Mouse (Mus musculus) c-Kit-negative CD71-positive TER-119-positive erythroid progenitor cells, embryonic 14.5 days (primary cell): ENCODE data around the gene Zbtb16.

Source experiments
- DNase-seq: peaks from one replicate; pipeline ENCODE4 v3.0.0-alpha.2; 2013; ENCODE audit warnings: low read depth, low spot score

Zbtb16 gene

DNA sequence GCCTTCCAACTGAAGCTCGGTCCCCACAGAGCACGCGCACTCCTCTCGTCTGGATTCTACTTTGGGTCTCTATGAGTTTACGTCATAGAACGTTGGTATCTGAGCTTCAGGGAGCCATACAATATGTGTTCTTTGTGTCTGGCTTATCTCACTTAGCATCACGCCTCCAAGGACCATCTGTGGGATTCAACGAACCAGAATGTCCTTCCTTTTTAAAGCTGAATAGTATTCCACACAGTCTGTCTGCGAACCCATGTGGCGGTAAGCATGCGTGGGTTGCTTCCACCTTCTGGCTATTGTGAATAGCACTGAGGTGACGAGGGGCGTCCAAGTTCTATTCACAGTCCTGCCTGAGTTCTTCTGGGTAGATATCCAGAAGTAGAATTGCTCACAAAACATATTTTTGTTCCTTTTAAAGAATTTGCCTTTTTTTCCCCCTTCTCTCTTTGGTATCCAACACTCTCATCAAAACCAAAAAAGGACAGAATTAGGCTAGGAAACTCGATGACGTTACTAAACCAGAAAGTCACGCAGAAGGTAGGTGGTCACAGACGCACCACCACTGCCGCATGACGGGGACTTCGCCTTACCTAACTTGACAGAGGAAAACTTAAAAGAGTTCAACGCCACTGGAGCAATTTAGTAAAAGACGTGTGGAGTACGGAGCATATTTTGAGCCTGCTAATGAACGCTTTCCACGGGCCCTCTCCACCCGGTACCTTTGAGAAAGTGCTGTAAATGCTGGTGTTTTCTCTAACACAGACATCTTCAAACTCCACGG is 32.4 kb downstream of the Zbtb16 start:
- DNase-seq = no peak

- no peak for DNase-seq
These were observed 33.6 kb downstream of the Zbtb16 start for GRCm38 (mm10) chr9:48802374-48802773.

DNA sequence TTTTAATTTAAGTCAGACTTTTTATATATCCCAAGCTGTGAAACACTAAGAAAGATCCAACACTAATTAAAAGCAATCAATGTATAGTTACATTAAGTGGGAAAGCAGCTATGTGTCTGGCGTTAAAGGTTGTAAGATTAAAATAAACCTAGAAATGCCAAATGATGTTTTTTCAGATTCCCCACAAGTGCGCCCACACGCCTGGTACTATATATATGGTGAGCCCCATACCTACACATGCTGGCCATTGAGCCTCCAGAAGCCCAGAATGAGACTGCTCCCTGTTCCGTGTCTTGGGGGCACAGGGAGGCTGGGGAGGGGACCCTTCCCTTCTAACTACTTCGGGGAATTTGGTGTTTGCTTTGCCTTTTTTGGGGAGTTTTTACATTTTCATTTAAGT is 34.7 kb downstream of the Zbtb16 start:
- DNase-seq = no peak

DNA sequence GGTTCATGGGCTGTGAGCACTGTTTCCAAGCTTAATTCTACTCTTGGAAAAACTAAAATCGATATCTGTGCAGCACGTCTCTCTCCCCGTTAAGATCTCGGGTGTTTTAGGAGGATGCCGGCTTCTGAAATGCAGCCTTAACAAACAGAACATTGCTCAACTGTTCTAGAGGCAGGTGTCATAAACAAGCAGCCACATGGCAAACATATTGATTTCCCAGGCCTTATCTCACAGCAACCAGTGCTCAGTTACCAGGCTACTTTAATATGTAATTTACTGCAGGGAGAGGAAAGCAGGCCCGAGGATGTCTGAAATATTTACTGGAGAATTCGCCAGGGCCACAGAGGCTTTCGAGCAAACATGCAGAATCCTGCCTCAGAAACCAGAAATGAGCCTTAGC is 35.4 kb downstream of the Zbtb16 start:
- no peak for DNase-seq

GRCm38 (mm10) chr9:48798044-48798443 is 38.0 kb downstream of the Zbtb16 start:
- no peak for DNase-seq

GRCm38 (mm10) chr9:48796267-48796822 is 39.7 kb downstream of the Zbtb16 start:
- no peak for DNase-seq

DNA sequence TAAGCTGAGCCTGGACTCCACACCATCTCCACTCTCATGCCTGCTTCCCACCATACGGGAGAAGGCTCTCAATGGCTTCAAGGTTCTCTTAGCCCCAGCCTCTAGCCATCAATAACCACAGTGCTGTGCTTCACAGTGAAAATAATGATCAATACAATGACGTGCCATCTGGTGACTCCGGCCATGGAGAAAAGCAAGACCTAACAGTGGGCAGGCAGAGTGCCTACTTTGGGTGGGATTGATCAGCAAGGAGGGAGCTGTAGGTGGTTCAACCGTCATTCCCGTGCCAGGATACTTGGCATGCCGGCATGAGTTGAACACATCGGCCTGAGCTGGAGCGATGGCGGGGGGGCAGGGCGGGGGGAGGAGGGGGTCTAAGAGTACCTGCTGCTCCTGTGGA is 40.3 kb downstream of the Zbtb16 start:
- DNase-seq = no peak

- DNase-seq = no peak
These were observed 40.9 kb downstream of the Zbtb16 start for GRCm38 (mm10) chr9:48795095-48795494.

DNA sequence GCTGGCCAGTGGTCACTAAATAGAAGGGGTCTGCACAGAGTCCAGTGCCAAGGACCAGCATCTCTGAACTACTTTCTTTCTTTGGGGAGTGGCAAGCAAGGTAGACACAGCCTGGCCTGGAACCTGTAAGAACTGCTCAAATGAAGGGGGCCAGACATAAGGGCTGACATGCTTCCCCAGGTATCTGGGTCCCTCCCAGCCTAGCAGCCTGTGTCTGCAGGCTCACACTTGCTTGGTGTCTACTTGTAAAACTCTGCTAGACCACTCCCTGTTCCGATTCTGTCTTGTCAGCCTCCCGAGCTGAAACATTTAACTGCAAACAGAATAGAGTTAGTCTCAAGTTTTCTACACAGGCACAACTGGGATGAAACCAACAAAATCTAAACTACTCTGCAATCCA is 41.6 kb downstream of the Zbtb16 start:
- DNase-seq = no peak

GRCm38 (mm10) chr9:48793638-48794188 is 42.3 kb downstream of the Zbtb16 start:
- no peak for DNase-seq

DNA sequence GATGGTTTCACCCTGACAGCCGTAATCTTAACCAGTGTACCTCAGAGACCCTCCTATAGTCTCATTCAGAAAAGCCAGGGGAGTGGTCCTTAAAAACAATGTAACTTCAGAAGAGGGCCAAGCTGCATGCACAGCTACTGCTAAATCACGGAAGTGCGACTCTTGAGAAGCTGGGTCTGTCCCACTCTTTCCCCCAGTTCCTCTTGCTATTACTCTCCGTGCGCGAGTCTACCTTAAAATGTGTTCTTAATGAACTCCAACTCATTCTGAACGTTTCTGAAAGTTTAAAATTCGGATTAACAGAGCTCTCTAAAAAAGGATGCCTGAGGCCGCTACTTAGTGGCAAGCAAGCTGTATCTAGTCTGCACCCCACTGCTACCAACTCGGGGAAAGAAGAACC is 45.4 kb downstream of the Zbtb16 start:
- no peak for DNase-seq

GRCm38 (mm10) chr9:48787906-48788410 is 48.1 kb downstream of the Zbtb16 start:
- no peak for DNase-seq

GRCm38 (mm10) chr9:48787321-48787720 is 48.7 kb downstream of the Zbtb16 start:
- no peak for DNase-seq

- DNase-seq = no peak
These were observed 49.2 kb downstream of the Zbtb16 start for GRCm38 (mm10) chr9:48786814-48787213.

DNA sequence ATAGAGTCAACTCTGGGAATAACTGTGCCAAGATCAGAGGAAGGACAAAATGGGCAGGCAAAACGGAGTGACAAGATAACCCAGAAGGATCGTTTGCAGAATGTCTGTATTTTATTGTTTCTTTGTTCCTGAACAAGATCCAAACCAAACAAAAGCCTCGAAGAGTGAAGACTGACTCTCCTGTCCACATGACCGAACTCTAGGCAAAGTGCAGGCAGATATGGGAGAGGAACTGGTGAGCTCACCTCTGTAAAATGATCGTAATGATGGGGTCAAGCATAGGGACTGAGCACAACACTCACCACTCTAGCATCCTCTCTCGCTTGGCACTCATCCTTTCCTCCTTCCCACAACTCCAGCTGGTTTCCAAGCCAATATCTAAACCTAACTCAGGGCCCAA is 51.1 kb downstream of the Zbtb16 start:
- no peak for DNase-seq

DNA sequence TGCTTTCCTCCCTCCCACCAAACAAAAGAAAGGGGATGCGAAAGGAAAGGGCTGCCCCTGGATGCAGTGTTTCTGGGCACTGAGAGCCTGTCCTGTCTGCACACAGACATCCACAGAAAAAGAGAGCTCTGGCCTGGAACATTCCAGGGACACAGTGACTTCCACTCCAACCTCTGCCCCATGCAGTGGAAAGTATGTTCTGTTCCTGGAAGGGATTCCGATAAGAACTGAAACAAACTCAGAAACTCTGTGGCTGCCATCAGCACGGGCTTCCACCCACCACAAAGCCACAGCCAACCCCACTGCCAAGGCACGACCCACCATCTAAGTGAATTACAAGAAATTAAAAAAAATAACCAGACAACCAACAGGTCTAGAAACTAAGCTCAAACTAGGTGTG is 52.7 kb downstream of the Zbtb16 start:
- no peak for DNase-seq

DNA sequence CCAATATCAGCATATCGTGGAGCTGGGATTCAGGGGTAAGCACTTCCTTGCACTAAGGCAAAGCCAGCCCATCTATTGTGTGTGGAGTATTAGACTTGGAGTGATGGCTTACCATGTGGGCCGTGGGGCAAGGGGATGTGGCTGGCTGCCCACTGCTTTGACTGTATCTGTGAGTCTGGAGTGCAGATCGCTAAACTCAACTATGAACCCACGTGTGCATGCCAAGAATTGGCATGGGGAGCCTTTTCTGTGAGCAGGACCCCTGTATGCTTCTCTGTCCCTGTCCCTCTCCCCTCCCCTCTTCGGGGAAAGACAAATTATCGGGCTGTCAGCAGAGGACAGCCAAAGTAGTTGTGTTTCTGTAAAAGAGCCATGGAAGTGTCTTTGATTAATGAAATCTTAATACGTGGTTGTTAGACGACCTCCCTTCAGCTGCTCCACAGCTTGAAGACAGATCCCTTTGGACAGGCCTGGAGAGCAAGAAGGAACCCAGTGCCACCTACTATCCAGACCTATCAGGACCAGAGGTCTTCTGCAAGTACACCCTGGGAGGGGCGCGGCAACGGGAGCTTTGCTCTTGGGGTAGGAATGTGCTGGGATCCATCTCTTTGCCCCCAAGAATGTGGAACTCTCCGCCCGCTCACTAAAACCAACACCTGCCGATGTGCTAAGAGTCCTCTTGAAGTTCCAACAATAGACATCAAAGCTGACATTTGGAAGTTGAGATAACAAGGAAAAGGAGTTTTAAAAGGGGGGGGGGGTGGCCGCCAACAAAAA is 53.5 kb downstream of the Zbtb16 start:
- no peak for DNase-seq

DNA sequence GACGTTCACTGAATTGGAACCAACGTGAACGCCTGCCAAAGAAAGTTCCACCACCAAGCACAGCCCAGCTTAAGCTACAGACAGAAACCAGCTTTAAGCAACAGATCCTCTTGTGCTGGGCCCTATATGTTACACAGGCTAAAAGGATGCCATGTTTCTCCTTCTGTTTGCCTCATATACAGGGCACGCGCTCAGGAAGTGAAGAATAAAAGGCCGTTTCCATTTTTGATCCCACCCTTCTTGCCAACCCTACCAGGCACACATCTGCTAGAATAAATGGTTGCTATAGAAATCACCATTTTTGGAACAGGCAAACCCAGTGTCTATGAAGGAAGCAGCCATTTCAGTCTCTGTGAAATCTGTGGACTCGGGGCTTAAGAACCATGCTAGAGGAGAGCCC is 59.8 kb downstream of the Zbtb16 start:
- DNase-seq = no peak

GRCm38 (mm10) chr9:48775561-48775960 is 60.5 kb downstream of the Zbtb16 start:
- no peak for DNase-seq

DNA sequence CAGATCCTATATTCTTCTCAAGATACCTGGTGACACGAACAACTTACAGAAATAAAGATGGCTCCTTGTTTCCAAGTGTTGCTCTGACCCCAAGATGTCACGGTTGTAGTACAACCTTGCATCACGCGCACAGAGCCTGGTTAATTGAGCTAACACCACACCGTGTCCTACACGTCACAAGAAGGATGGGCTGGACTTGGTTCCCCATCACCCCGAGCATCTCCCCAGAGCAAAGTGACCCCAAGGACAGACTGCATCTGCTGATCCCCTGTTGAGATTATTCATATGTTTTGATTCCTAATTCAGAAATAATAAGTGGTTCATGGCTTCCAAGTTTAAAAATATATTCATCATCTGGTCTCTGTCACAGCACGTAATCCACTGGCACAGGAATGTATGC is 62.3 kb downstream of the Zbtb16 start:
- no peak for DNase-seq

DNA sequence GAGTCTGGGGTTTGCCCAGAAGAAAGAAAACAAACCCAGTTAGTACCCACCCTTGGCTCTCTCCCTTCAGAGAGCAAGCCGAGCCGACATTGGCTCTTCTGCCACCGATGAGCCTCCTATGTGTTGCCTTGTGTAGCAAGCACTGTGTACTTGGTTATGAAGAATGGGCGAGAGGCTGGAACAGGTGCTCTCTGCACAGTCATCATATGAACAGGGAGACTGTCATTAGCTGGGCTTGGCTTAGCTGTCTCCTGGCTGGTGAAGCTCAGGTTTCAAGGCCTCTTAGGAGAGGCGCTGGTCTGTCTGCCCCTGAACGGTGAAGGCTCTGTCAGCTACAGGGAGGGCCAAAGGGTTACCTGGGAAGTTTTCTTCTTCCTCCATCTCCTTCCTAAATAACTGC is 62.9 kb downstream of the Zbtb16 start:
- no peak for DNase-seq

GRCm38 (mm10) chr9:48771504-48771903 is 64.5 kb downstream of the Zbtb16 start:
- DNase-seq = no peak
